Mouse (Mus musculus) gastrocnemius, postnatal 14 days (tissue): ENCODE results near the gene Srrm4. TPM values are rescaled to one million over a fixed set of nuclear protein-coding genes. Genes with fewer than 3 reads are reported as not detected.

Experiments used
- DNase-seq: peaks from one replicate; pipeline ENCODE4 v3.0.0; 2021; ENCODE audit warnings: mixed read lengths
- intact Hi-C: fragments of 180-260 bp; cut with DNase I; formaldehyde crosslinking; loops from one replicate; pipeline ENCODE4 v1.15.1; 2025; ENCODE audit warnings: low total_unique reads
- total RNA-seq, 2 experiments: library from RNA; stranded (reverse); gene quantifications; 2 replicates each; pipeline ENCODE4 v1.2.3; 2021

Gene Srrm4
- total RNA-seq, 2 experiments from 2014 or later, result 0.08 to 0.09 TPM

DNA sequence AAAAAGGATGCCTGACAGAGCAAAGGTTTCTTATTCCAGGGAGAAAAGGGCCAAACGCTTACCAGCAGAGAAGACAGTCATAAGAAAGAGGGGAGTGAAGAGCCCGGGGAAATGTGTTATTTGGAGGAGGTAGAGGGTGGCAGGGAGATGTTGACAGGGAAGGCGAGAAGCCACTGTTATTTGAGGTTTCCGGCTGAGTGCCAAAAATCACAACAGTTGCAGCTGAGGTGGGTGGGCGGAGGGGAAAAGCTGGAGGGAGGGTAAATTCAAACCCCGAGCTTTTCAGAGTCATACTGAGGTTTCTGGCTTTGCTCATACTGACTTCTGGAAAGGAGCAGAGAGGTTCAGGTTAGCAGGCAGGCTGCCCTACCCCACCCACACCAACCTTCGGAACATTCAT, 32.5 kb downstream of the Srrm4 start:
- no peak for DNase-seq
- intact Hi-C loops, result no loop called here

DNA sequence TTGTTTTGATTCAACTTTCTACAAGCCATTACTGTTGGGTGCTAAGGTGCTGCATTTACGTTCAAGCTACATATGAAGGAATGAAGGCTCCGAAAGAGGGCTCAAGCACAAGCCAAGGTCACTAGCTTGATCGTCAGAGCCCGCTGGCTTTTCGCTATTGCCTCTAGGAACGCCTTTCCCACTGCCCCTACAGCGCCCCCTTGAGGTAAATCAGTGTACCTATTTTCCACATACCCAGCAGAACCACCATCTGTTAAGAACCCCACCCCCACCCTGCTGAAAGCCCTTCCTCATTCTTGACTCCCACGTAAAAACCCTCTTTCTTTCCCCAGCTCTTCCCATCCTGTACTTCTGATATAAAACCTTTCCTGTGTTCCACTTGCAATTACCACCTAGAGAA, 35.0 kb downstream of the Srrm4 start:
- intact Hi-C loops, result no loop called here
- no peak for DNase-seq

DNA sequence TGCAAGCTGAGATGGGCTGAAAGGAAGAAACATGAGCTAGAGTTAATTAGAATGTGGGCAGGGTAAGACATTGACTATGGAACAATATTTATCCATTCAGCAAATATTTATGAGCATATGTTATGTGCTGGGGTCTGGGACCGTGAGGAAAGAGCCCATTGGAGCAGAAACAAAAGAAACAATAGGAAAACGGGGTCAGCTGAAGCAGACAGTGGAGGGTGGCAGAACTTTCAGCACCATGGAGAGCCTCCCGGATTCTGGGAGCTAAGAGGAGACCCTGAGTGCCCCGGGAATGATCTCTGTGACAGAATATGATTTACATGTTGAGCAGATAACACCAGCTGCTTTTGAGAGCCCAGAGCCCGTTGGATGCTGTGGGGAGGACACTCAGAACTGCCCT, 37.7 kb downstream of the Srrm4 start:
- intact Hi-C loops, result no loop called here
- no peak for DNase-seq

DNA sequence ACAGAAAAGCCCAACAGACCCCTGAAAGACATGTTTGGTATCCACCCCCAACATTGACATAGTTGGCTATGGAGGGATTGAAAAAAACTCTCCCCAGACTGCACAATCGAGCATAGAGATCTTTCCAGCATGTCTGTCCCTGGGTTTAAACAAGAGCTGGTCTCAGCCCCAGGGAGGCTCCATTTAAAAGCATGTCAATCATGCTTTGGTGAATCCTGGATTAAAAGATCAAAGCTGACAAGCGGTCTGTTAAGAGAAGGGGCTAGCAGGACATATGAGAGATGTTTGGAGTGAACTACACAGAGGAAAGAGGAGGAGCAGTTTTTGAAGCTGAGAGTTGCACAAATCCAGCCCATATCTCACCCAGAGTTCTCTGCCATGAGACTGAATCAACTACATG, 38.5 kb downstream of the Srrm4 start:
- no peak for DNase-seq
- intact Hi-C loops, result no loop called here

DNA sequence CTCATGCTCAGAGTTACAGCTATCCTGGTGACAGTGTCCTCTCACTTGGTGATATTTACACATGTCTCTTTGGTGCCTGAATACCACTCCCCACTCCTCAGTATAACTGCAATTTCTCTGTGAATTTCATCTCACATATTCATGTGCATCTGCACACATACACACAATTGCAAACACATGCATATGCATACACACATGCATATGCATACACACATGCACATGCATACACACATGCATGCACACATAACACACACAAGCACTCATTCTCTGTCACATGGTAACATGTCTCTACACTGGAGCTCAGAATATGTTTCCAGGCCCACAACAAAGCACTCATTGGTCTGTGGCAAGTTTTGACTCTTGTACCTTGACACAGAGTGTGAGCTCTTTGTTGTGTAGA, 39.0 kb downstream of the Srrm4 start:
- no peak for DNase-seq

DNA sequence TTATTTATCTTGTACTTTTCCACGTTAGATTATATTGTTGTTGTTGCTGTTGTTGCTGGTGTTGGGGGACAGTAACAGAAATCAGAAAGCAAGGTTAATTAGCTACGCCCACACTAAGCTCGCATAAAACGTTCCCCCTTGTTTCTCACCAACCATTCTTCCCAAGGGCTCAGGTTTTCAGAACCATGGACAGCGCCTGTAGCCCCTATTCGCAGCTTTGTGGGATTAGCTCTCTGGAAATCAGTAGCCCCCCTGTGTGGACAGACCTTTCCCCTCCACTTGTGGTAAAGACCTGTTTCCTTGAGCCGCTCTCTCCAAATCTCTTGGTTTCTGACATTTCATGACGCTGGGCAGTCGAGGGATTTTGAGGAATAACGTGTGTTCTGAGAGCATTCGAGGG, 45.9 kb downstream of the Srrm4 start:
- DNase-seq, result no peak
- intact Hi-C loops, result no loop called here

More for the DNA sequence above, 39.0 kb downstream of the Srrm4 start:
- intact Hi-C loops, result no loop called here

DNA sequence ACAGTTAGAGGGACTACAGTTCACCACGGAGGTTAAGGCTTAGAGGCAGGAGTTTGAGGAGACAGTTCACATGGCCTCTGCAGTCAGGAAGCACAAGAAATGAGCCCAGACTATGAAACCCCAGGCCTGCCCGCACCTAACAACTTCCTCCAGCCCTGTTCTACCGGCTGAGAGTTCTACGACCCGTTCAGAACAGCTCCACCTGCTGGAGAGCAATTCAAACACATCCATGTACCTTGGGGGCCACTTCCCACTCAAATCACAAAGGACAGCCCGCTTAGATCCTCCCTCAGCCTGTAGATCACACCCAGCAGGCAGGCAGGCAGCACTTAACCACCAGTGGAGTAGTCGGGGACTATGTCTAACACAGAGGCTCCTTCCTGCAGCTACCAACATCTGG, 49.3 kb downstream of the Srrm4 start:
- DNase-seq, result no peak
- intact Hi-C loops, result loop anchor here (5.0 kb wide), 1 partner anchor 310 kb away; no protein-coding TSS in a partner anchor

DNA sequence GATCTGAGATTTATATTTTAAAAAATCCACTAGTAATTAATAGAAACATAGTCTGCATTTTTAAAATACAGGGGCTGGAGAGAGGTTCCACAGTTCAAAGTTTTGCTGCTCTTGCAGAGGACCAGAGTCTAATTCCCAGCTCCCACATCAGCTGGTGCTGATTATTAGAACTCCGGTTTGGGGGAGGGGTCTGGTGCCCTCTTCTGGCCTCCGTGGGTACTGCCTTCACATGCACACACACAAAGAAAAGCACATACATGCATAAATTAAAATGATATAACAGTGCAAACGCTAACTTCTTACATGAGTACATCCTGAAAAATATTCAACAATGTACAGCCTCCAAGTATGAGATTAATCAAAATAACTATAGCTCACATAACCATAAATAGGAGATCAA, 50.5 kb downstream of the Srrm4 start:
- intact Hi-C loops, result loop anchor here (5.0 kb wide), 1 partner anchor 309 kb away; no protein-coding TSS in a partner anchor

DNA sequence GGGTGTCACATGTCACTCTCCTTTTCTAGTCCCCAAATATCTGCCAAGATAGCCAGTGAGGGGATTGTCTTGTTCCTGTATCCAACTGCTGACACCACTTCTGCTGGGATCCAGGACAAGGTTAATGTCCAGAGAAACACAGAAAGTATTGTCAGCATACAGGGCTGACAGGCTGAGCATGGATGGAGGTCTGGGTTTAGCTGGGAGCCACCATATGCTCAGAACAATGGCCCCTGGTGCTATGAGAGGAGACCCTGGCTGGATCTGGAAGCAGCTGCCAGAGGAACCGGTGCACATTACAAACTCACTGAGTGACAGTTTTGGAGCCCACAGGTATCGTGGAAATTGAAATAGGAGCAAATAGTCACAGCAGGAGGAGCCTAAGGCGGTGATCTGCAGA, 52.3 kb downstream of the Srrm4 start:
- intact Hi-C loops, result no loop called here
- DNase-seq, result no peak

More for the DNA sequence above, 50.5 kb downstream of the Srrm4 start:
- DNase-seq, result no peak

DNA sequence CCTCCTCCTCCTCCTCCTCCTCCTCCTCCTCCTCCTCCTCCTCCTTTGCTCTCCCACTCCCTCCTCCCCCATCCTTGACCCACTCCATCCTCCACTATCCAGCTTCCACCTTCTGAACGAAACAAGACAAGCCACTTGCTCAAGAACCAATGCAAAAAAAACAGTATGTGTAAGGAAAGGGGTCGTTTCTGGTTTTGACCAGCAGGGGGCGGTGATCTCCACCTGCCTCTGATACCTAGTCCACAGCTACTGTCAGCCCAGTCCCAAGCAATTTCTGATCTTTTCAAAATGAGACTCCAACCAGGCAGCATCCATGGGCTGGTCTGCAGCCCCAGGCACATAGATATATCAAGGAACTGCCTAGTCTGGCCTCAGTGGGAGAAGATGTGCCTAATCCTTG, 53.1 kb downstream of the Srrm4 start:
- DNase-seq, result no peak
- intact Hi-C loops, result no loop called here

DNA sequence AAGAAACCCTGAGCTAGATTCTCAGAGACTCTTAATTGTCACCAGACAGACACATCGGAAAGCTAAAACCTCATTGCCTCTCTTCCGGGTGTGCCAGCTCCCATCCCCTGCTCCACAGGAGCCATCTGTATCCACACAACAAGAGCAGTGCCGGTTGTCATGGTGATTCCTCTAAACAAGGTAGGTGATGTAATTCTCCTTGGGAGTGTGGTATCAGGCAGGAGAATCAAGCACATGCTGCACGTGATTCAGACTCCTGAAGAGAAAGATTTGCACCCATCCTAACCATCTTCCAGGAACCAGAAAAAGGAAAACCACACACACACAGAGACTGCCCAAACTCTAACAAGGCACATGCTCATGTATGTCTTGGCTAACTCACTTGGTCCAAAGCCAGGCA, 65.3 kb downstream of the Srrm4 start:
- DNase-seq, result no peak
- intact Hi-C loops, result no loop called here

DNA sequence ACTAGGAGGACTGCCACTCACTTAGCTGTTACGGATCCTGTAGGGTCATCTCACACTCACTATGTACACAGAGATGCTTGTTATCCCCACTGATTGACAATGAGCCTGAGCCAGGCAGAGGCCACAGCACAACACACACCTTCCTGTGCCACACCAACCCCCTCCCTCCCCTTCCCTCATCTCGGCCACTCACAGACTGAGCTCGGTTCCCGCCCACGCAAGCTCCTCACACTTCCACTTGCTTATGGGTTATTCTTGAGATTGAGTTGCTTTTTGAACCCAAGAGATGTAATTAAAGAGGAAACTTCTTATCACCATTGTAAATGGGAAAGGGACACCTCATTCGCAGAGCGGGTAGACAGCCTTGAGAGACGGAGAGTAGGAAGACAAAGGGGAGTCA, 66.3 kb downstream of the Srrm4 start:
- no peak for DNase-seq
- intact Hi-C loops, result no loop called here

DNA sequence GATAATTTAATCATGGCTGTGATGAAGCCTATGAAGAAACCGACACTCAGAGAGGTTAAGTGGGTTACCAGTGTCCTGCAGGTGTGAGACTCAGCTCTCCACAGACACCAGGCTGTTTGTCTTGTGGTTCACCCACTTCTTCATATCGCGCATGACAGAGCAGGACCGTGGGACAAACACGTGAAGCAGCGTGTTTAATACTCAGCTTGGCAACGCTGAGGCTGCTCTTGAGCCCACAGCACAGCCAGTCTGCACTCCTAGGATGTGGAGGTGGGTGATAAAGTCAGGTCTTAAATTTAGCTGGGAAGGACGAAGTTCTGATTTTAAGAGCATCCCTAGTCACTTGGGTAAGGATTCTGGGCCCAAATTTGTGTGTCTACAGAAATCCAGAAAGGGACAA, 68.1 kb downstream of the Srrm4 start:
- intact Hi-C loops, result no loop called here
- DNase-seq, result no peak

DNA sequence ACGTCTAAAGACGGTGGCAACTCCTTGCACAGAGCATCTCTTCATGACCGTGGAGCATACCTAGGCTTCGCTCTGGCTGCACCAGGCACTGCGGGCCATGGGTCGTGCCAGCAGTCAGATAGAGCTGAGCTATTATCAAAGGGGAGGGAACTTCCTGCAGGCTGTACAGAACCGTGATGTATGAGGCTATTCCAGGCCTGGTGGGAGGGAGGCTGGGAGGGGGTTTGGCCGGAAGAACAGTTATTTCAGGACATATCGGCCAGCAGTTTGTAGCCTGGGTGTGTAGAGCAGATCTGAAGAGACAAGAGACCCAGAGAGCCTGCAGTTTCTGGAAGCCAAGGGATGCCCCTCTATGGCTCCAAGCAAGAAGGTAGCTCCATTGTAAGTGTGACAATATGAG, 68.5 kb downstream of the Srrm4 start:
- DNase-seq, result no peak
- intact Hi-C loops, result no loop called here

DNA sequence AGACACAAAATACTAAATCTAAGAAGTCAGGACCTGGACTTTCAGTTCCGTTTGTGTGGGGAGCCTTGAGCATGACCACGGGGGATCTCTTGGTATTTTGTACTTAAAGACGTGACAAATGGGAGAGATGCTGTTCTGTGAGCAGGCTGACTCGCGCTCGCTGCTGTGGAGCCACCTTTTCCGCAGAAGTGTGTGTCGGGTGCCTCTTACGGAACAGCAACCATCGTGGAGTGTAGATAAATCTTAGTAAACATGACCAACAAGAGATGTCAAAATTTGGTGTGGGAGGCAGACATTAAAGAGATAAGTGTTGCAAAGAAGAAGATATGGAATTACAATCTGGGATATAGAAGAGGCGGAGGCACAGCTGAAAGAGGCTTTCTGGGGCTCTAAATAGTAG, 69.3 kb downstream of the Srrm4 start:
- DNase-seq, result no peak
- intact Hi-C loops, result no loop called here

DNA sequence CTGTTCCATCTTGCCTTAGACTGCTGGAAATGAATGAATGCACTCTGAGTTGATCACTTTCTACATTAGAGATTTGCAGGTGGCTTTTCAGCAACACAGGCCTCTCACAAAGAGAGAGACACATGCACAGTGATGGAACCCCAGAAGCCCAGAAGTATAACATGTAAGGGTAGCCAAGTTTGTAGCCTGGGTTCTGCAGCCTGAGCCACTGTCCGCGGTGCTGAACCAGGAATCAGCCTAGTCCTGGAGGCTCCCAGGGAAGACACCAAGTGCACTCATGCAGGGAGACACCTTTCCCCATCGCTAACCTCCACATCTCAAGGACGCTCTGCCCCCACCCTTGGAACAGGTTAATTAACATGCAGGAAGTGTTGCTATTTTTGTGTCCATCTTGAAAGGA, 73.6 kb downstream of the Srrm4 start:
- intact Hi-C loops, result no loop called here
- DNase-seq, result no peak

DNA sequence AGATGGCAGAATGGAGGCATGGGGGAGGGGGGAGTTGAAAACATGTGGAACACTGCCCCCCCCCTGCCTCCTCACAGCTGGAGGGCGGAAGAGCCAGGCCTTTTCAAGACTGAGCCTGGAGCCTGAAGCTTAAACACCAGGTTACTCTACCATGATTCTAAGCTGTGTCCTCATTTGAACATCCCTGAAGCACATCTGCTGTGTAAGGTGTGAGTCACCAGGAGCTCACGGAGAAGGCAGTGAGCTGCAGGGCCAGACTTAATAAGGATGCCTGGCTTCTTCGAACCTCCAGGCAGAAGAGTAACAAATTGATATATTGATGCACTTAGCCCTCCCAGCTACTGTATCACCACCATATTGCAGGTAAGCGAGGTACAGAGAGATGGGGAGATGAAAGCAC, 79.5 kb downstream of the Srrm4 start:
- intact Hi-C loops, result no loop called here

DNA sequence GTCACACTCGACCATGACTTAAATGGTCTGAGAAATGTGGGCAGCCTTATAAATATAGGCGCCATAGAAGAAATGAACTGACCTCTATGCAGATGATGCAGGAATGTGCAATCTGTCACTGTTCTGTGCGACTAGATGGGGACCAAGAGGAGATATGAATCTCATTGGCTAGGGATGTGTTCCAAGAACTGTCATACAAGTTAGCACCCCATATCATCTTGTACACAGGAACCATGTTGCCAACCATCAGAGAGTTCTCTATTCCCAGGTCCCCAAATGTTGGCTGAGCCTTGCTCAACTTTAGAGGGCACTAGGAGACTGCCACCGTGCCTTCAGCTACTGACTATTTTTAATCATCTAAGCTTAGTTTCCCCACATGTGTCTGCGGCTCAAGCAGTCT, 81.4 kb downstream of the Srrm4 start:
- intact Hi-C loops, result no loop called here
- no peak for DNase-seq

More for the DNA sequence above, 79.5 kb downstream of the Srrm4 start:
- no peak for DNase-seq

DNA sequence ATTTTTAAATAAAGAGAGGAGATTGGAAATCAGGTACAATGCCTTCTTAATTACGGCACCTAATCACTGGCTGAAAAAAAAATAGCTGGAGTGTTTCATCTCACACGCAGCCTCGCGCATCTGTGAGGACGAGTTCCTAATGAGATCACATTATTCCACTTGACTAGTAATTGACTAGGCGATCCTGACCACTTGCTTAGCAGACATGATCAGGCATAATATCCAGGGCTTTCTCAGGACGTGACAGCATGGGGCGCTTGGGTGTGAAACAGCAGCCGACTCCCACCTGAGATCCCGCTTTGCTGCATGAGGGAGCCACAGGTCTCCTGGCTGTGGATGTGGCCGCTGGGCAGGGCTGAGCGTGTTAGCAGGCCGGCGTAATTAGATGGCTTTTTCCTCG, 90.3 kb downstream of the Srrm4 start:
- intact Hi-C loops, result no loop called here
- no peak for DNase-seq

DNA sequence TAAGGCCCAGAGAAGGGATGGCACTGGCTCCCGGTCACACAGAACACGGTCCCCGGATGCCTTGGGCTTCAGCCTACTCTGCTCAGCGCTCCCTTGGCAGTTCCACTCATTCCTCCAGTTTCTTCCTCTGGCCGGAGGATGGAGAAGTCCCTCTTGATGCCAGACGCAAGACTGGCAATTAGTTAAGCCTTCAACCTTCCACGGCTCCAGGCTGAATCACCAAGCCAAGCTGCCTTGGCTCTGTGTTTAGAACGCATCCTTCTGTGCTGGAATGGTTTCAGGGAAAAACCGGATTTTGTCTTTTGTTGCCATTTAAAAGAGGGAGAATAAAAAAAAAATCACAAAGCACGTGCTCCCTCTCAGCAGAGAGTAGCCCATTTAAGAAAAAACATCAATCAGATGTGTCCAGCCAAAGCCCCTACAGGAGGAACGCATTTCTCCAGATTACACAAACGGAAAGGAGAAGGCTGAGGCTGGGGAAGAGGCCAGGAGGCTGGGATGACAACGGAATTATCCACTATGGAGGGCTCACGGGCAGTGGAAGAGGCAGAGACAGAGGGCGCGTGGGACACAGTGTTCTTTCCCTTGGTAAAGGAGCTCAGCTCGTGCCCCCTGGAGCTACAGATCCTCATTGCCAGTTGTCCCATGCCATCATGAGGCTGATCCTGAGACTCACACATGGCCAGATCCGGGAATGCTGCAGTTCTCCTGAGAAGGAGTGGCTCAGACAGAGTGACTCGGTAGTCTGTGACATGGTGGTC, 92.6 kb downstream of the Srrm4 start:
- no peak for DNase-seq

DNA sequence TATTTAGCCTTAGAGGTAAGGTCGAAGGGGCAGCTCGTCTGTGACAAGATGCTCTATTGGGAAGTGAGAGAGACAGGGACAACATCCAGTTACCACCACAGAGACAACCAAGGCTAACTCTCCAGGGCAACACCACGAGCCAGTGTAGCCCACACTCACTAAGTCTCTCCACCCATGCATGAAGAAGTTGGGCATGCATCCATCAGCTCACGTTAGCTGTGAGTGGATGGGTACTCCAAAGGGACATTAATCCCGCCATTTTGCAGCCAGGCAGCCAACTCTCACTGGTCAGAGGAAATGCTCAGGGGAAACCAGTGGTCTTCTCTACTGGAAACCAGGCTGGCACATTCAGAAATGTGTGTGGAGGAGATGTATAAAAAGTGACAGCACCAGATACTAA, 93.8 kb downstream of the Srrm4 start:
- intact Hi-C loops, result no loop called here
- no peak for DNase-seq

More for the DNA sequence above, 92.6 kb downstream of the Srrm4 start:
- intact Hi-C loops, result no loop called here

DNA sequence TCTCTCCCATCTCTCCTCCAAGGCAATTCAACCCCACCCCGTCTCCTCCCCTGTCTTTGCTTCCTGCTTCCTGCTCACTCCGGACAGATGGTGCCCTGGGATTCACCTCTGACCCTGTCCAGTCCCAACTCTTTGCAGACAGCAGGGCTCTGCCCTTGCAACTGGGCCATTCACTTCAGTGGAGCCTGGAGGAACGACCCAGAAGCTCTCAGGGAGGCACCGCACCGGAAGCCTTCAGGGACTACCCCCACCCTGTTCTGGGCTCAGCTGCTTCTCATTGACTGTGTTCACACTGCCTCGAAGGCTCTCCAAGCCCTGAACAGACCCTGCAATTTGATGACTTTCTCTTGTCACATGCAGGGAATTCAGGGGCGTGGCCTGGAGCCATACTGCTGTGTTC, 94.4 kb downstream of the Srrm4 start:
- no peak for DNase-seq
- intact Hi-C loops, result no loop called here
